Mouse (Mus musculus) layer of hippocampus, adult 8-10 months (tissue): ENCODE data around the gene Il23r. TPM values are rescaled to one million over a fixed set of nuclear protein-coding genes. Genes with fewer than 3 reads are reported as not detected.
"Not testable (repeated sequence)": the region's sequence is repeated elsewhere in the genome, so short reads cannot be mapped to it uniquely, and the experiment has no call there.

Source experiments
- DNase-seq, 2 experiments: peaks; one replicate each; pipeline ENCODE4 v3.0.0; 2022; ENCODE audit warnings: low spot score in 2 of 2
- total RNA-seq, 4 experiments: library from RNA; stranded (reverse); gene quantifications; 2 replicates each; pipeline ENCODE4 v1.2.4; 2022

Gene Il23r
- total RNA-seq, result not detected

- no peak for DNase-seq
These were observed at the start of gene Il23r for GRCm38 (mm10) chr6:67491755-67492154. Gene Il23r (minus strand): TSS chr6:67491855.

- no peak for DNase-seq
These were observed 44.1 kb upstream of the Il23r start, which contains the start of gene Tacstd2 for GRCm38 (mm10) chr6:67535777-67536054. Gene Tacstd2 (minus strand): TSS chr6:67535796.

DNA sequence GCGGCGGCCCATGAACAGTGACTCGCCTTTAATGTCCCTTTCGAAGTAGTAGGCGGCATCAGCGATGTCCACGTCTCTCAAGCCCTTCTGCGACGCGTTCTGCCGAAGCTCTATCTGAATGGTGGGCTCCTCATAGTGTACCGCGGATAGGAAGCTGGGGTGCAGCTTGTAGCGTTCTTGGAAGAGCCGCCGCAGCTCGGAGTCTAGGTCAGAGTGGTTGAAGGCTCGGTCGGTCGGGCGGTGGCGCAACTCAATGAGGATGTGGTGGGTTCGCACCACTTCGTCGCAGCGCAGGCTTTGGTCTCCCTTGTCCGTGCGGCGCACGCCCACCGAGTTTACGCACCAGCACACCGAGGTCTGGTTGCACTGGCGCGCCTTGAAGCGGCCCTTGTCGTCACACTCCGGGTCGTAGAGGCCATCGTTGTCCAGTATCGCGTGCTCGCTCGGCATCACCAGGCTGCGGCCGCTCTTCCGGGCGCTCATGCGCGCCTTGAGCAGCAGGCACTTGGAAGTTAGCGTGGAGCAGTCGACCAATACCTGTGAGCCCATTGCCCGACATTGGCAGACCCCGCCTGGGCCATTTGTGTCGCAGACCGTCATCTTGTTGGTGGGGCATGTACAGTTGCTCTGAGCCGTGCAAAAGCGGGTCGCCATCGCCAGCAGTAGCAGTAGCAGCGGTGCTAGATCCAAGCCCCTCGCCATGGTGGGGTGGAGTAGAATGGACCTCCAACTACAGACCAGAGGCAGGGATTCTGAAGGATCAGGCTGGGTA, 43.5 kb upstream of the Il23r start:
- DNase-seq, result no peak

DNA sequence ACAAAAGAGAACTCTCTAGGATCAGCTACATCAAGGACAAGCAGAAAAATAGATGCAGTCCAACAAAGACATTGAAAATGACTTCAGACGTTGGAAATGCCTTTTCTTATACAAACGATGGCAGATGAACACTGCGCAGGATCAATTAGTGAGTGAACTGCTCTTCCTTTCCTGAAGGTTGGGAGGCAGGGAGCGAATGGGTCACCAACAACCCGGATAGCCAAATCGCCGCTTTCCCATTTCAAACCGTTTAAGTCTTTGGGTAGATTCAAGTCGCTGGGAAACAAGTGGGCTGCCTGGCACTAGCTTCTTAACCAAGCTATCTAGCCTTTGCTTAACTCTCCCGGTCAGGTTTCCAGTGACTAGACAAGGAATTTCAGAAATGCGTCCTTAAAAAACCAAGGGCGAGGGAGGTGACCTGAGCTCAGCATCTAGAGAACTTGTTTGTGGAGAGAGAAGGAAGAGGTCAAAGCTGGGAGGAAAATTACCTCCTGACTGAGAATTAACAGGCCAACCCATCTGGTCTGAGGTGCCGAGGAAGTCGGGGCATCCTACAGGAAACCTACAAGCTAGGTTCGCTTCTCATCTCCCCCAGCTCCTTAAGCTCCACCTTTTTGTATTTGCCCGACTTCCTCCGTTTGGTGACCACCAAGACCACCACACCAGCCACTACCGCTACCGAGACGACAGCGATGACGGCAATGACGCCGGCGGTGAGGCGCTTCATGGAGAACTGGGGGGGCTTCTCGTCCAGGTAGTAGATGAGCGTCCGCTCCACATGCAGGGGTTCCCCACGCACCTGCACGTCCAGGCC, 42.7 kb upstream of the Il23r start:
- no peak for DNase-seq

- no peak for DNase-seq
These were observed 41.2 kb upstream of the Il23r start for GRCm38 (mm10) chr6:67532665-67533440.

GRCm38 (mm10) chr6:67531822-67532162, 40.1 kb upstream of the Il23r start:
- DNase-seq, result no peak

GRCm38 (mm10) chr6:67530992-67531821, 39.6 kb upstream of the Il23r start:
- no peak for DNase-seq

DNA sequence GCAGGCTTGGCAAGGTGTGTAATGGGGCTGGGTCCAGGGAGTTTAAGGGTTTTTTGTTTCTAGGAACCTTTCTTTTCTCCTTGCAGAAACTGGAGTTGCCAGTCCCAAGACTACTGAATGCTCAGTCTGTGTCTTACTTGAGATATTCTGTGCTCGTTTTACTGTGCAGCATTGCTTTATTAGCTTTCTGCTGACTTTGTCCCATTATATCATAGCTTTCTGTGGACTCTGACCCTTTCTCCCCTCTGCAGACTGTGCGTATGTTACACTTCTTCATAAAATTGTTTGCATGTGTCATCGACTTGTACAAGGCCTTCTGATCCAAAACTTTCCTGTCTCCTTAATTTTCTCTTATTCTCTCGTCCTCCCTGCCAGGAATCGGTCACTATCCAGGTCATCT, 34.7 kb upstream of the Il23r start:
- DNase-seq, result no peak

DNA sequence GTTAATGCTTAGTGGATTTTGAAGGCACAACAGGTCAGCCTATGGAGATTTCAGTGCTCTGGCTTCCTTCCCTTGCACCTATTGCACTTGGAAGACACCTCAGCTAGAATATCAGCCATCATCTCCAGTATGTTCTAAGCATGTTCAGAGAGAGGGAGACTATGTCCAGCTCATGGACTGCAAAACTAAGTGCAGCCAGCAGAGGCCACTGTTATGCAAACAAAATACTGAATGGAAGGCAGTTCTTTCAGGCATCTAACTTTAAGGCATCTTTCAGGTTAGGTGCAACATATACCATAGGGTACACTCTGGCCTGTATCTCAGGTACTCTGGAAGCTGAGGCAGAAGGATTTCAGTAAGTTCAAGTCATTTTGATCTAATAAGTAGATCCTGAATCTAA, 19.1 kb upstream of the Il23r start:
- DNase-seq, result peak in 1 of 2 experiments; percentile 32

GRCm38 (mm10) chr6:67501938-67502337, 10.3 kb upstream of the Il23r start:
- not testable (repeated sequence) for DNase-seq

- DNase-seq, result no peak
These were observed 10.6 kb downstream of the Il23r start for GRCm38 (mm10) chr6:67481012-67481411.

GRCm38 (mm10) chr6:67471242-67471641, 20.4 kb downstream of the Il23r start:
- no peak for DNase-seq

- no peak for DNase-seq
These were observed 32.2 kb downstream of the Il23r start for GRCm38 (mm10) chr6:67459424-67459823.

DNA sequence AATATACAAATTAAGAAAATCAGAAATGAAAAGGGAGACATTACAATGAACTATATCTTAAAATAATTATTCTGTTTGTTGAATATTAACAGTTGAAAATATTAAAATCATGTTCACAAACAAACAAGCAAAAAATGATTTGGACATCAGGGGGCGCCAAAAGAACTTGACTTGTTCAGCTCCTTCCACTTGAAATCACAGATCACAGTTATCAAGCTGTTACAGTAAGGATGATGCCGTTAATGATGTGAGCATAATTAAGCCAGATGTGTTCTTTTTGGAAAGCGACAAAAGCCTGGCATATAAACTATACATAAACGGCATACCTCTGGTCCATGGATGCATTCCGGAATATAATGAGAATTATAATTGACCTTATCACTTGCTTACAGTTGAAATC, 40.3 kb downstream of the Il23r start:
- peak in 1 of 2 experiments; percentile 15 for DNase-seq

- no peak for DNase-seq
These were observed 45.8 kb downstream of the Il23r start for GRCm38 (mm10) chr6:67445866-67446265.

GRCm38 (mm10) chr6:67443124-67443523, 48.5 kb downstream of the Il23r start:
- no peak for DNase-seq

DNA sequence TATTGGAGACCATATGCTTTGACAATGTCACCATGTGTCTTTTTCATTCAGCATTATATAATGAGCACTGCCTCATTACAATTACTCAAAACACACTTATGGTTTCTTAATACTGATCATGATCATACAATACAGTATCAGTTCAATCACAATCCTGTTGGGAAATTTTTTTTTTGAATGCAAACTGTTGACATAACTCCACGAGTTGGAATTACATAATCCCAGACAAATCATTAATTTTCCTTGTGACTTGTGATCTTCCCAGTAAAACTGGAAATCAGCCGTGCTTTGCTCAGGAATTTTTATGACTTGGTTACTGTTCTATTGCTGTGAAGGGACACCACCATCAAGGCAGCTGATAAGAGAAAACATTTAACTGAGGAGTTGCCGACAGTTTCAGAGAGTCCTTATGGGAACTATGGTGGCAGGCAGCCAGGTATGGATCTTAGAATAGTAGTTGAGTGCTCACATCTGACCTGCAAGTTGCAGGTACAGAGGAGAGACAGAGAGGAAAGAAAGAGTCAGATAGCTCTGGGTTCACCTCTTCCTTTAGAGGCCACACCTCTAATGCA, 53.8 kb downstream of the Il23r start:
- DNase-seq, result no peak

GRCm38 (mm10) chr6:67437028-67437427, 54.6 kb downstream of the Il23r start:
- DNase-seq, result no peak

DNA sequence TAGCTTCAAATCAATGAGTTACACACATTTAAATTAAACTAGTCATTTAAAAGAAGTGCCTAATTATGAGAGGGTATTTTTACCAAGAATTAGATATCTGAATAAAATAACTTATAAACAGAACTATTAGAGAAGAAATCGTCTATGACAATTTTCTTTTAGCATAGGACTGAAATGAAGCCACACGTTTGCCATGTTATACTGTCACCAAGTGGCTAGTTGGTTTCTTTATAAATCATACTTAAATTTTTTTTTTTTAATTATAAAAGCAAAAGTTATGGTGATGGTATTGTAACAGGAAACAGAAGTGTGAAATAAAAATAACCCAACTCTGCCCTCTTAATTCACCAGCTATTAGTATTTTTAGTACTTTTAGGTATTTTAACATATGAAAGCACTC, 55.4 kb downstream of the Il23r start:
- DNase-seq, result no peak

DNA sequence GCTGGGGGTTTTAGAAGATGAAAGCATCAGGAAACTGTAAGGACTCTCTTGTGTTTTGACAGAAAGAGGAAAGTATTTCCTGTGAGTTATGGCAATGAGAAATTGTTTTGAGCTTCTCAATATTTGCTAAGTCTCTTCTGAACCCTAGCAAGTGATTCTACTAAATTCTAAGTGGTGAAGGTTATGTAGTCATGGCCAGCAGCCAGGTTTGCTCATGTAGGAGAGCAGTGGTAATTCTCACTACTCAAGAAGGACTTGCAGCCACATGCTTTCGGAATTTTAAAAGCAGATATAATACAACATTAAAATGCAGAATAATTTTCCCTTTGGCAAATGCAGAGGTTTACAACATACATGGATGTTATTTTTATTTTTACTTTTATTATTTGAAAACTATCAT, 55.9 kb downstream of the Il23r start:
- no peak for DNase-seq
